Mouse (Mus musculus): ENCODE measurements around the gene Gm21865. TPM values are rescaled to one million over a fixed set of nuclear protein-coding genes. Genes with fewer than 3 reads are reported as not detected.
"Not testable (repeated sequence)": the region's sequence is repeated elsewhere in the genome, so short reads cannot be mapped to it uniquely, and the experiment has no call there.

Gene Gm21865
- polyA plus RNA-seq (2015; fragmentation: Nextera tagmentation; extraction: Ambion mirVana), result not detected in 2 replicates

DNA sequence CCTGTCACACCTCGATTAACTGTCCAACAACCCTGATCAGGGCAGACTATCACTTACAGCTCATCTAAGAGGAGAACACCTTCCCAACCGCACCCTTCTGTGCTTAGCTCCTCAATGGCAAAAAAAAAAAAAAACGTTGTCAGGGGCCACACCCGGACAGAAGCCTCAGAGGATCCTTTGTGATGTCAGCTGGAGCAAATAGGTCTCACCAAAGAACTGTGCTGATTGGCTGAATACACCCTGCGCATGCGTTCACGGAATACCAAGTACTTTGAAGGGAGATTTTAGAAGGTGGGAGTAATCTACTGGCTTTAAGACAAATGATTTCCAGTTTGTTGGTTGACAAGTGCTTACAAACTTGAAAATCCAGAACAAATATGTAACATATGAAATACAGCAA lies at the start of gene Gm21865:
Gm21865 (minus strand) TSS at position 101 of the 400 bp plus-strand sequence.
- not testable (repeated sequence) for H3K27ac ChIP-seq; H3K9me3 ChIP-seq; H3K36me3 ChIP-seq; H3K9ac ChIP-seq; H3K27me3 ChIP-seq; H3K4me3 ChIP-seq; H3K4me2 ChIP-seq (replicated peaks); ATAC-seq (ENCODE audit: low FRiP score, low read depth); H3K4me1 ChIP-seq
- WGBS, result 60% methylated on average over 2 of the region's 7 CpGs

Other genes with a start within 250 kb of the Gm21865 start
- not detected in 2 replicates for gene Gm21882, start 64.6 kb upstream of the Gm21865 start, polyA plus RNA-seq (2015; fragmentation: Nextera tagmentation; extraction: Ambion mirVana)

All from limb, embryonic 13.5 days (tissue).